Mouse (Mus musculus) liver, embryonic 14.5 days (tissue): Measurements from ENCODE around the gene Oosp3. TPM values are rescaled to one million over a fixed set of nuclear protein-coding genes. Genes with fewer than 3 reads are reported as not detected.

Experiments used
- ATAC-seq: fragments of 200-750 bp; cut with Nextera tagmentation; 2 replicates; pipeline ENCODE4 v1.8.0; 2017; ENCODE audit warnings: moderate number of reproducible peaks, mild to moderate bottlenecking, moderate library complexity; ENCODE audit not compliant: insufficient read depth
- DNase-seq, 3 experiments: peaks; one replicate each; pipeline ENCODE4 v3.0.0-alpha.2; 2012 to 2013; ENCODE audit warnings: low read depth in 3 of 3, low spot score in 3 of 3
- H3K27ac ChIP-seq: fragments of 300-500 bp; sonication (generic); 2 replicates; pipeline ENCODE4 v1.5.1; 2014; ENCODE audit warnings: moderate library complexity, mild to moderate bottlenecking, control low read depth, inconsistent platforms
- H3K27me3 ChIP-seq: fragments of 300-500 bp; sonication (generic); 2 replicates; pipeline ENCODE4 v1.6.1; 2014; ENCODE audit warnings: mild to moderate bottlenecking, low read length, moderate library complexity; ENCODE audit not compliant: control insufficient read depth, insufficient read depth
- H3K36me3 ChIP-seq: fragments of 300-500 bp; sonication (generic); replicated peaks from 2 replicates; pipeline ENCODE4 v1.6.1; 2014; ENCODE audit warnings: low read depth; ENCODE audit not compliant: control insufficient read depth, insufficient read depth
- H3K4me1 ChIP-seq, 2 experiments: fragments of 200-500 bp in 1 of 2; fragments of 300-500 bp in 1 of 2; sonication (generic) in 1 of 2; replicated peaks; 2 replicates each; pipeline ENCODE4 v1.6.1; 2012 to 2014; ENCODE audit warnings: antibody characterized with exemption in 1 of 2, inconsistent platforms in 1 of 2, low read length in 1 of 2; ENCODE audit not compliant: control insufficient read depth in 2 of 2, insufficient read depth in 2 of 2
- H3K4me2 ChIP-seq: fragments of 300-500 bp; sonication (generic); 2 replicates; pipeline ENCODE4 v1.6.1; 2014; ENCODE audit warnings: low read depth, mild to moderate bottlenecking, control low read depth, moderate library complexity
- H3K4me3 ChIP-seq, 2 experiments: fragments of 200-500 bp in 1 of 2; fragments of 300-500 bp in 1 of 2; sonication (generic) in 1 of 2; 2 replicates each; pipeline ENCODE4 v1.5.1; 2012 to 2014; ENCODE audit warnings: low read depth in 2 of 2, low read length in 2 of 2, mild to moderate bottlenecking in 2 of 2, control low read depth in 1 of 2, inconsistent platforms in 1 of 2, moderate library complexity in 1 of 2; ENCODE audit not compliant: insufficient read depth in 1 of 2
- H3K9ac ChIP-seq: fragments of 300-500 bp; sonication (generic); replicated peaks from 2 replicates; pipeline ENCODE4 v1.6.1; 2014; ENCODE audit warnings: mild to moderate bottlenecking, control low read depth, moderate library complexity
- H3K9me3 ChIP-seq: fragments of 300-500 bp; sonication (generic); 2 replicates; pipeline ENCODE4 v1.6.1; 2016; ENCODE audit warnings: low read length, mixed read lengths; ENCODE audit not compliant: control insufficient read depth
- CTCF ChIP-seq: IDR thresholded peaks from 2 replicates; pipeline ENCODE4 v1.5.1; 2016; ENCODE audit warnings: antibody characterized with exemption, low read depth, control low read depth
- EP300 ChIP-seq: IDR thresholded peaks from 2 replicates; pipeline ENCODE4 v1.6.1; 2016; ENCODE audit warnings: antibody characterized with exemption, low read depth
- WGBS: fragments of 180-500 bp; shearing (Covaris S2); extraction: QIAGEN DNeasy Blood & Tissue Kit; methylation state at CpG from one replicate; pipeline ENCODE4 v1.1.7; 2014; ENCODE audit not compliant: insufficient replicate concordance; 5-methylcytosine and 5-hydroxymethylcytosine counted together
- polyA plus RNA-seq, 2 experiments: library from polyadenylated mRNA; depleted of rRNA in 1 of 2; stranded (reverse) in 1 of 2; unstranded in 1 of 2; fragments of >200 nt; fragmentation: Nextera tagmentation in 1 of 2; extraction: Ambion mirVana in 1 of 2; gene quantifications; 2 replicates each; pipeline versions ENCODE4 v1.2.1 to v1.2.3; 2012 to 2014

Gene Oosp3
- polyA plus RNA-seq (2012; rRNA removed) (not detected in 2 replicates), polyA plus RNA-seq (2014; fragmentation: Nextera tagmentation; extraction: Ambion mirVana) (not detected in 2 replicates)

GRCm38 (mm10) chr19:11696755-11697154 lies at the start of gene Oosp3:
Oosp3 (plus strand) TSS chr19:11697055.
- no peaks in the 10 kb centered on the region for H3K9me3 ChIP-seq
- no peak within 1 kb of the TSS for H3K4me3 ChIP-seq
- H3K9ac ChIP-seq: no peak within 1 kb of the TSS
- ATAC-seq (no peak), DNase-seq (no peak)
- TF ChIP-seq EP300: no peak
- TF ChIP-seq CTCF: no peak
- H3K4me2 ChIP-seq: no peak within 1 kb of the TSS
- no peaks in the 10 kb centered on the region for H3K27me3 ChIP-seq
- no peaks in the 10 kb centered on the region for H3K36me3 ChIP-seq
- H3K27ac ChIP-seq: no peak within 1 kb of the TSS
- 59% methylated on average over 2 of the region's 2 CpGs for WGBS
- H3K4me1 ChIP-seq: no peaks in the 10 kb centered on the region

GRCm38 (mm10) chr19:11649564-11649963 lies 47.3 kb upstream of the Oosp3 start:
- no peaks in the 10 kb centered on the region for H3K9me3 ChIP-seq
- H3K4me3 ChIP-seq: no peak overlapping the region
- no peak for TF ChIP-seq CTCF
- no peak overlapping the region for H3K4me2 ChIP-seq
- no peak for DNase-seq
- H3K27me3 ChIP-seq: no peaks in the 10 kb centered on the region
- H3K36me3 ChIP-seq: no peaks in the 10 kb centered on the region
- WGBS: 59% methylated on average over 4 of the region's 4 CpGs
- no peak overlapping the region for H3K27ac ChIP-seq
- no peaks in the 10 kb centered on the region for H3K4me1 ChIP-seq
- no peak for ATAC-seq
- no peak overlapping the region for H3K9ac ChIP-seq

GRCm38 (mm10) chr19:11659142-11659541 lies 37.7 kb upstream of the Oosp3 start:
- WGBS: 45% methylated on average over 2 of the region's 2 CpGs
- no peak overlapping the region for H3K4me3 ChIP-seq
- TF ChIP-seq CTCF (no peak), EP300 (no peak)
- no peak for ATAC-seq
- no peak for DNase-seq
- H3K9ac ChIP-seq: no peak overlapping the region
- H3K4me1 ChIP-seq: peaks cover 0 to 3% of the 10 kb centered on the region in 2 experiments; a peak in 2 of 4 replicates
- H3K27ac ChIP-seq: no peak overlapping the region
- H3K27me3 ChIP-seq: no peaks in the 10 kb centered on the region
- H3K9me3 ChIP-seq: no peaks in the 10 kb centered on the region
- H3K36me3 ChIP-seq: no peaks in the 10 kb centered on the region
- H3K4me2 ChIP-seq: no peak overlapping the region

- ATAC-seq (no peak), DNase-seq (no peak)
- Histone ChIP-seq H3K4me1 (peaks cover 0 to 3% of the 10 kb centered on the region in 2 experiments; a peak in 2 of 4 replicates), H3K4me2 (0 out of 2 replicates have a peak within 1 kb of the TSS, but pooled peaks have one; percentile 28), H3K27me3 (no peaks in the 10 kb centered on the region), H3K9ac (no peak within 1 kb of the TSS), H3K9me3 (no peaks in the 10 kb centered on the region), H3K4me3 (no peak within 1 kb of the TSS), H3K36me3 (no peaks in the 10 kb centered on the region), H3K27ac (no peak within 1 kb of the TSS)
- TF ChIP-seq CTCF (no peak), EP300 (no peak)
- 72% methylated on average over 5 of the region's 5 CpGs for WGBS
These were observed 36.4 kb upstream of the Oosp3 start, which contains the start of gene Oosp2 for GRCm38 (mm10) chr19:11660459-11660858. Oosp2 (minus strand) TSS chr19:11660559.

- TF ChIP-seq EP300 (peak; percentile 42; the same call in 1 of the 2 replicates), CTCF (no peak)
- ATAC-seq (peak; percentile 62; the same call in 1 of the 2 replicates), DNase-seq (peak in 2 of 3 experiments; percentile 5 to 6)
- Histone ChIP-seq H3K36me3 (no peaks in the 10 kb centered on the region), H3K9me3 (no peaks in the 10 kb centered on the region), H3K4me1 (peaks cover 0 to 3% of the 10 kb centered on the region in 2 experiments; a peak in 2 of 4 replicates), H3K27me3 (no peaks in the 10 kb centered on the region), H3K9ac (no peak overlapping the region), H3K27ac (no peak overlapping the region), H3K4me2 (0 out of 2 replicates have a peak overlapping the region, but pooled peaks have one; percentile 28), H3K4me3 (no peak overlapping the region)
These were observed 35.3 kb upstream of the Oosp3 start for GRCm38 (mm10) chr19:11661562-11661961.
